Mouse (Mus musculus): ENCODE results near the gene Pidd1.

DNA sequence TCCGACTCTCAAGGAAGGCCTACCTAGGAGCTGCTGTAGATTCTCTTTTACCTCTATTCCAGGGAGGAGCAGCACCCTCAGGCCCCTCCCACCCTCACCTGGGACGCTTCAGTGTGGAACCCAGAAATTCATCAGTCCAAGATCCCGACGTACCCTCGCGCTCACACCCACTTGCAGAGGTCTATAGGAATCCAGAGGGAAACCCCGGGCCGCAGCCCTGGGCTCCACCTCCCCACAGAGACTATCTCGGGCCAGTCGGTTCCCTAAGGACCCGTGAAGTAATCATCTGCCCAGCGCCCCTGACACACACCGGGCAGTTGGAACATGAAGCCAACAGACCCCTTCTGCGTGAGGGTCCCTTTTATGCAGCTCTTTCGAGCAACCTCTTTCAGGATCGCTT is 30.5 kb downstream of the Pidd1 start:
- TF ChIP-seq CTCF (conservative IDR thresholded peaks at IDR 0.05 in 1 of 2, IDR thresholded peaks at IDR 0.05 in 1 of 2; ENCODE audit: low read depth in 2 of 2, low read length in 2 of 2) (no peak), ZKSCAN1 (IDR thresholded peaks at IDR 0.05; ENCODE audit: borderline replicate concordance, low read depth, low read length) (no peak), E2F4 (IDR thresholded peaks at IDR 0.05; ENCODE audit: insufficient replicate concordance, low read depth, low read length) (no peak), MXI1 (IDR thresholded peaks at IDR 0.05; ENCODE audit: low read depth, low read length) (no peak), POLR2A (IDR thresholded peaks at IDR 0.05; ENCODE audit: low read depth, low read length) (no peak), EP300 (IDR thresholded peaks at IDR 0.05; ENCODE audit: low read length) (no peak), SMC3 (IDR thresholded peaks at IDR 0.05; ENCODE audit: low read depth, low read length) (no peak), USF1 (IDR thresholded peaks at IDR 0.05; ENCODE audit: low read depth, low read length) (no peak)

Measured in CH12.LX (cell line).